ENCODE assay signal across 8 mouse cellular contexts in genomic region chr1:131139102-131140095, GRCm38 (mm10). TPM values are rescaled to one million over a fixed set of nuclear protein-coding genes. Genes with fewer than 3 reads are reported as not detected.
A peak's percentile ranks its signal among the peaks of the same experiment; 100 is the strongest.
DNase-seq lines count a peak whose midpoint lies in the region; ATAC-seq and TF ChIP-seq lines count a peak whose summit lies in the region.

No protein-coding gene starts in this region.

- H3K9me3 ChIP-seq in heart, embryonic 13.5 days: no peaks in the 10 kb centered on the region
- H3K9me3 ChIP-seq in hindbrain, embryonic 16.5 days (ENCODE audit: control insufficient read depth, low read length): no peaks in the 10 kb centered on the region

- no peak for TF ChIP-seq POLR2A in bone marrow, adult 2 months (IDR thresholded peaks at IDR 0.05; ENCODE audit: borderline replicate concordance, control insufficient read depth, low read depth, low read length)

- TF ChIP-seq CTCF in bone marrow, adult 2 months (IDR thresholded peaks at IDR 0.05; ENCODE audit: control insufficient read depth, insufficient read depth, low read length): no peak

- ATAC-seq in heart, embryonic 13.5 days (ENCODE audit: extremely low read depth, insufficient number of reproducible peaks, low FRiP score, low TSS enrichment): no peak
- ATAC-seq in hindbrain, embryonic 16.5 days: no peak
- ATAC-seq in megakaryocyte, adult 5-6 weeks (ENCODE audit: poor library complexity, severe bottlenecking): peak; percentile 49

- intact Hi-C loops in heart, postnatal 10 days (cut with DNase I): loop anchor here (2.0 to 10.0 kb wide), 4 partner anchors 23 to 265 kb away; no protein-coding TSS in a partner anchor

- peaks cover 26% of the 10 kb centered on the region for H3K4me1 ChIP-seq in heart, embryonic 13.5 days
- H3K4me1 ChIP-seq in bone marrow, adult 2 months (ENCODE audit: control insufficient read depth, insufficient read depth, low read length): peaks cover 4% of the 10 kb centered on the region; the same call in 1 of the 2 replicates
- H3K4me1 ChIP-seq in hindbrain, embryonic 16.5 days (ENCODE audit: control insufficient read depth, insufficient read depth, low read depth, low read length): peaks cover 16% of the 10 kb centered on the region

- H3K36me3 ChIP-seq in heart, embryonic 13.5 days: no peaks in the 10 kb centered on the region
- no peaks in the 10 kb centered on the region for H3K36me3 ChIP-seq in hindbrain, embryonic 16.5 days (ENCODE audit: control insufficient read depth, insufficient read depth, low read length)

- DNase-seq in heart, postnatal 10 days: no peak
- DNase-seq in thymus, postnatal 36 days: no peak
- DNase-seq in adrenal gland, postnatal 25 days: no peak
- no peak for DNase-seq in natural killer cell, adult 2 months (ENCODE audit: low spot score in 2 of 2)

- H3K9ac ChIP-seq in heart, embryonic 13.5 days: peak overlapping the region; percentile 86; the same call in 1 of the 2 replicates
- H3K9ac ChIP-seq in hindbrain, embryonic 16.5 days (ENCODE audit: low read depth, low read length): no peak overlapping the region

- no peaks in the 10 kb centered on the region for H3K27me3 ChIP-seq in heart, embryonic 13.5 days (replicated peaks)
- no peaks in the 10 kb centered on the region for H3K27me3 ChIP-seq in hindbrain, embryonic 16.5 days (replicated peaks; ENCODE audit: control insufficient read depth, insufficient read depth, low read length)

- 69% methylated on average over 11 of the region's 11 CpGs for WGBS in heart, embryonic 13.5 days
- WGBS in bone marrow, adult 2 months: 45% methylated on average over 11 of the region's 11 CpGs
- 79% methylated on average over 11 of the region's 11 CpGs for WGBS in hindbrain, embryonic 16.5 days

- peak overlapping the region; percentile 83 for H3K4me2 ChIP-seq in heart, embryonic 13.5 days
- peak overlapping the region; percentile 80 for H3K4me2 ChIP-seq in hindbrain, embryonic 16.5 days (ENCODE audit: low read length)

- H3K4me3 ChIP-seq in heart, embryonic 13.5 days: peak overlapping the region; percentile 80
- H3K4me3 ChIP-seq in bone marrow, adult 2 months (replicated peaks; ENCODE audit: control insufficient read depth, low read depth, low read length): no peak overlapping the region
- H3K4me3 ChIP-seq in hindbrain, embryonic 16.5 days (ENCODE audit: low read length): peak overlapping the region; percentile 90

- peak overlapping the region; percentile 87 for H3K27ac ChIP-seq in heart, embryonic 13.5 days (replicated peaks)
- peak overlapping the region; percentile 15; the same call in 1 of the 2 replicates for H3K27ac ChIP-seq in bone marrow, adult 2 months (ENCODE audit: control insufficient read depth, insufficient read depth, low read depth, low read length, poor library complexity)
- no peak overlapping the region for H3K27ac ChIP-seq in hindbrain, embryonic 16.5 days (ENCODE audit: low read depth, low read length)

RNA-seq across cellular contexts. Expression of gene Dyrk3, which starts 1.3 kb away (rescaled TPM):
- 3.2 and 4.5 TPM in 2 replicates for polyA plus RNA-seq in heart, embryonic 13.5 days (2015; fragmentation: Nextera tagmentation; extraction: Ambion mirVana)
- under 1 TPM; 0.32 to 0.91 TPM for total RNA-seq in heart, postnatal 10 days (2021)
- 7.5 and 13.4 TPM in 2 replicates for polyA plus RNA-seq in bone marrow, adult 2 months (2011; ENCODE audit: insufficient read depth, insufficient read length, low replicate concordance, missing spikeins)
- 12.2 and 14.5 TPM in 2 replicates for polyA plus RNA-seq in hindbrain, embryonic 16.5 days (2015; fragmentation: Nextera tagmentation; extraction: Ambion mirVana)
- 3.4 and 4.6 TPM in 2 replicates for total RNA-seq in megakaryocyte, adult 5-6 weeks (2015)
- total RNA-seq in megakaryocyte, adult 5-6 weeks (2017): 4.1 and 4.8 TPM in 2 replicates
- total RNA-seq in adrenal gland, postnatal 25 days (2021): 4.9 and 5.4 TPM in 2 replicates

RNA-seq across cellular contexts. Expression of gene Eif2d, which starts 13.6 kb away (rescaled TPM):
- 41.1 and 47.1 TPM in 2 replicates for polyA plus RNA-seq in heart, embryonic 13.5 days (2015; fragmentation: Nextera tagmentation; extraction: Ambion mirVana)
- total RNA-seq in heart, postnatal 10 days (2021): 10 to 100 TPM; 36.3 to 36.7 TPM
- polyA plus RNA-seq in bone marrow, adult 2 months (2011; ENCODE audit: insufficient read depth, insufficient read length, low replicate concordance, missing spikeins): 18.9 and 25.3 TPM in 2 replicates
- polyA plus RNA-seq in hindbrain, embryonic 16.5 days (2015; fragmentation: Nextera tagmentation; extraction: Ambion mirVana): 48.0 and 50.5 TPM in 2 replicates
- 28.7 and 31.0 TPM in 2 replicates for total RNA-seq in megakaryocyte, adult 5-6 weeks (2015)
- total RNA-seq in megakaryocyte, adult 5-6 weeks (2017): 23.1 and 24.5 TPM in 2 replicates
- total RNA-seq in adrenal gland, postnatal 25 days (2021): 46.7 and 48.9 TPM in 2 replicates

RNA-seq across cellular contexts. Expression of gene Mapkapk2, which starts 41.8 kb away (rescaled TPM):
- polyA plus RNA-seq in heart, embryonic 13.5 days (2015; fragmentation: Nextera tagmentation; extraction: Ambion mirVana): 60.0 and 62.0 TPM in 2 replicates
- total RNA-seq in heart, postnatal 10 days (2021): 100 to 1,000 TPM; 204 to 224 TPM
- polyA plus RNA-seq in bone marrow, adult 2 months (2011; ENCODE audit: insufficient read depth, insufficient read length, low replicate concordance, missing spikeins): 22.7 and 38.1 TPM in 2 replicates
- 9.1 and 15.7 TPM in 2 replicates for polyA plus RNA-seq in hindbrain, embryonic 16.5 days (2015; fragmentation: Nextera tagmentation; extraction: Ambion mirVana)
- 210 and 215 TPM in 2 replicates for total RNA-seq in megakaryocyte, adult 5-6 weeks (2015)
- total RNA-seq in megakaryocyte, adult 5-6 weeks (2017): 210 and 216 TPM in 2 replicates
- 134 and 159 TPM in 2 replicates for total RNA-seq in adrenal gland, postnatal 25 days (2021)
